Mouse (Mus musculus) lung, postnatal 14 days (tissue): ENCODE measurements around the gene Smim4.

Experiments used
- DNase-seq: peaks from one replicate; pipeline ENCODE4 v3.0.0; 2021

Gene Smim4

DNA sequence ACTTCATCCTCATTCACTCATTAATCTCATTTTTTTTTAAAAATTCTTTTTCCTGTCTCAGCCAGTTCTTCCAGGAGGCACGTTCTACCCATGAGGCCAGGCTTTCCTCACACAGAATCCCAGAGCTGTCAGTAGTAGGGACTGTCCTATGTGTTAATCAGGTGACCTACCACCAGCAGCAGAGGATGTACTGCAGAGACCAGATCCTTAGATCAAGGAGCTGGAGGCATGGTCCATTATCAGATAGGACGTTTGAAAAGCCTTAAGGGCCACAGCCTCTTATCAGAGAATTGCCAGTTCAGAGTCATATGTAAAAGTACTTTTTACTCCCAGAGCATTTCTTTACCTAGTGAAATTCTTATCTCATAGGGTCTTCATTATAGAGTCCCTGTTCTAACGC is 14.7 kb downstream of the Smim4 start:
- no peak for DNase-seq

DNA sequence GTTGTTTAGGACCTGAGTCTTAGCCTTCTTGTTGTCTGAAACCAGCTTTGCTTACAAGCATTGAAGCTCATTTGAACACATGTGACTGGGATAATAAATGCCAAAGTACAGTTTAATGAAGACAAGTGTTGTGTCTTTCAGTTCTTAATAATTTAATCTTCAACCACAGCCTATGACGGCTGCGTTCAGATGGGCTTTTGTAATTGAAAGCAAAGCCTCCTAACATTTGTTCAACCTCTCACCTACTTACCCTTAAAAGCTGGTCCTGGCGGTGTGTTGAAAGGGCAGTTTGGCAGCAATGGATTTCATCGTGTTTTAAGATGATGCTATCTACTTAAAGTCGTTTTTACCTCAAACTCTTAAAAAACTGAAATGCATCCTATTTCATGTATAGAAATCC is 16.6 kb downstream of the Smim4 start:
- DNase-seq, result no peak

GRCm38 (mm10) chr14:31110613-31111012 is 18.1 kb downstream of the Smim4 start:
- no peak for DNase-seq

- DNase-seq, result no peak
Measured at GRCm38 (mm10) chr14:31105156-31105555, 23.6 kb downstream of the Smim4 start.

DNA sequence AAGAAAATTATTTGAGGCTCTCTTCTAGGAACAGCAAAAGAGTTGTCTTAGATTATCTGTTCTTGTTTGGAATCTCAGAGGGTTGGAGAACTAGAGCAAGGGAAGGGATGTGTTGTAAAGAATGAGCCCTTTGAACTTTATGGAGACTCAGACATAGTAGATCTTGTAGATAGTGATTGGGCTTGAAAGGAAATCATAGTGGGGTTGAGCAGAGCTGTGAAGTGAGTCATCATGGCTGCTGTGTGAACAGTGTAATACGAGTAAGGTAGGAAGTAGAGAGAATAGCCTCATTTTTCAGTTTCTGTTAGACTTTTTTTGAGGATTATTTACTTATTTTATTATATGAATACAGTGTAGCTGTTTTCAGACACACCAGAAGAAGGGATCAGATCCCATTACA is 38.8 kb downstream of the Smim4 start:
- no peak for DNase-seq

DNA sequence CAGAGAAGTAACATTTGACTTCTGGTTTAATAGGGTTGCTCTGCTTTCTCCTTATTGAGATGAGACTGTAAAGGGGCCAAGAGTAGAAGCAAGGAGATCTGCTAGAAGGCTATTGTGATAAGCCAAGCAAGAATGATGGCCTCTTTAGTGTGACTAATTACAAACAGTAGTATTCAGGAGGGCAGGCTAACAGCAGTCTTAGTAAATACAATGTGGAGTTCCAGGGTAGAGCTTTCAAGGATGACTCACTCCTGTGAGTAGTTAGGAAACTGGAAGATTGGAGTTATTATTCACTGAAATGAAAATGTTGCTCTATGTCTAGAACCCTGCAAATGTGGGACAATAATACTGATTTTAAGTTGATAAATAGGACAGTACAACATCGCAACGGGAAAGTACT is 40.2 kb downstream of the Smim4 start:
- no peak for DNase-seq

- peak; percentile 15 for DNase-seq
Measured at GRCm38 (mm10) chr14:31087433-31087832, 41.3 kb downstream of the Smim4 start.

GRCm38 (mm10) chr14:31081147-31081546 is 47.6 kb downstream of the Smim4 start:
- no peak for DNase-seq

DNA sequence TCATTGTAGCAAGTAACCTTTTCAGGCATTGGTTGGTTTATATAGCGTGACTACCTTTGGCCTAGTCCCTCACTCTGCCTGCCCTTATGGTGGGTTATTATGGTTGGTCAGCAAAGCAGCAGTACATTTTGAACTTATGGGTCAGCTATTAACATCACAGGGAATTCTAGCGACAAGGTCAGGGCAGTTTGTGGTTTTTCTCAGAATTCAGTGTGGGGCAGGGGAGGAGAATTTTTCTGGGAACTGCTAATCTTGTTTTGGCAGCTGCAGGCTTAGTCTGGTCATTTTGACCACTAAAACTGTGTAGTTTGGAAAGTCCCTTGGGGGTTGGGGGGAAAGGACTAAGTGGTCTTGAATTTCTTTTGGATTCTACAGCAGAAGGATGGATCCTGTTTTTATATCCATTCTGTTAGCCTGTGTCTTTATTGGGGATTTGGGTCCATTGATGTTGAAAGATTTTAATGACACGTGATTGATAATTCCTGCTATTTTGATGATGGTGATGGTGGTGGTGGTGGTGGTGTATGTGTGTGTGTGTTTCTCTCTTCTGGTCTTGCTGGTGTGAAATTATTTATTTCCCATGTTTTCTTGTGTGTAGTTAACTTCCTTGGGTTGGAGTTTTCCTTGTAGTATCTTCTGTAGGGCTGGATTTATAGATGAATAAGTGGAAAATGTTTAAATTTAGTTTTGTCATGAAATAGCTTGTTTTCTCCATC is 49.3 kb downstream of the Smim4 start:
- no peak for DNase-seq

DNA sequence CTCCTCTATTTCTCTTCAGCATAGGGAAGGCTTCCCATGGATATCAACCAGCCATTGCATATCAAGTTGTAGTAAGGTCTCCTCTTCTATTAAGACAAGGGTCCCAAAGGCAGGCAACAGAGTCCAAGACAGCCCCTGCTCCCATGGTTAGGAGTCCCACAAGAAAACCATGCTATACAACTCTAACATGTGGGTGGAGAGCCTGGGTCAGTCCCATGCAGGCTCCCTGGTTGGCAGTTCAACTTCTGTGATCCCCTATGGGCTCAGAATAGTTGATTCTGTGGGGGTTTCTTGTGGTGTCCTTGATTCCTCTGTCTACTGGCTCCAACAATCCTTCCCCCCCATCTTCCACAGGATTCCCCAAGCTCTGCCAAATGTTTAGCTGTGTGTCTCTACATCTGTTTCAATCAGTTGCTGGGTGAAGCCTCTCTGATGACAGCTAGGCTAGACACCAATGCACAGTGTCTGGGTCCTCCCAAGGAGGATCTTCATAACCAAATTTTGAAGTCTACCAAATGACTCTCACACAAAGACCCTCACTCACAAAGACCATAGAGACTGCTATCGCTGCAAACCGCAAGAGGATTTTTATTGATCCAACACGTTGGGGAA is 50.1 kb downstream of the Smim4 start:
- DNase-seq, result no peak

DNA sequence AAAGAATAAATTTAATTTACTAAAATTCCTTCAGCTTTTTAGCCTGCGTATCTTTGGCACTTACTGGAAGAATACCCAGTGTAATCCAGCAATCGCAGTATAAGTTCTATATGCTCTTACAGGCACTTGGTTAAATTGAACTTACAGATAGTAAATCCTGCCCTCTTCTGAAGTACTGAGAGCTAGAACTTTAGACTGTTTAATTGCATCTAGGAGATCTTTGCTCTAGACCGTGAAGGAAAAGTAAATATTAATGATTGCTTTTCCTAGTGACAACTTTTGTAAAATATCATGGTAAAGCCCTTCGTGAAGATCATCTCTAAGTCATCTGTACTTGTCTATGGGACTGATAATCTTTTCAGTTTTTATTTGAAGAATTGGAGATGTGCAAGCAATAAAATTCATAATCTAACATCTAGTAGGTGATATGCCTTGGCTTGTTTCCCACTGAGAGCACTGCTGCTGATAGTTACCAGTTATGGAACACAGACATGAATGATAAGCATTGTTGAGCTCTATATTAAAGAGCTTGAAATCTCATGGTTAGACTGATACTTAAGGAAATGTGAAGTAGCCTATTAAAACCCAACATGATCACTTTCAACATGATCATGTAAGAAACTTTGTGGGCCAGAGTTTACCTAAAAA is 59.5 kb downstream of the Smim4 start:
- no peak for DNase-seq

GRCm38 (mm10) chr14:31062277-31062676 is 66.5 kb downstream of the Smim4 start:
- DNase-seq, result peak; percentile 33

GRCm38 (mm10) chr14:31045817-31046216 is 82.9 kb downstream of the Smim4 start:
- no peak for DNase-seq

- DNase-seq, result no peak
Measured at GRCm38 (mm10) chr14:31045296-31045695, 83.5 kb downstream of the Smim4 start.
